Mouse (Mus musculus) layer of hippocampus, adult 9-11 months (tissue): ENCODE data around the gene Olfr1191-ps1.
"Not testable (repeated sequence)": the region's sequence is repeated elsewhere in the genome, so short reads cannot be mapped to it uniquely, and the experiment has no call there.

ENCODE experiments used
- DNase-seq: peaks from one replicate; pipeline ENCODE4 v3.0.0; 2022

Gene Olfr1191-ps1

DNA sequence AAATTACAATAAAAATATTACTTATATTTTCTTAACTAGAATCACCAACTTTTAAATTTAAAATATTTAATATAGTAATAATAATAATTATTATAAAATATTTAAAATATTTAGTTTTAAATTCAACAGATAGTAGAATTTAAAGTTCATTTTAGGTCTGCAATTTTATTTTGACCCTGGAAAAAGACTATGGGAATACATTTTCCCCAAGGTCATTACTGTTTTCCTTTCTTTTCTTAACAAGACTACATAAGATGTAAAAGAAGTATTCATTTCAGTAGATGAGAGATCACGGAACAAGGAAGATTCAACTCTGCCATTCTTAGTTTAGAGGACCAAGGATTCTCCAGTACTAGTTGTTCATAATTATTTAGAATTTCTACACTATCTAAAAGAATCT is at the start of gene Olfr1191-ps1:
TSS of gene Olfr1191-ps1 (plus strand) at position 301 of the 400 bp plus-strand sequence.
- not testable (repeated sequence) for DNase-seq

GRCm38 (mm10) chr2:88648209-88648608 is 7.9 kb downstream of the Olfr1191-ps1 start, which contains the start of gene Olfr1192-ps1:
Gene Olfr1192-ps1 (plus strand): TSS chr2:88648509.
- no peak for DNase-seq

DNA sequence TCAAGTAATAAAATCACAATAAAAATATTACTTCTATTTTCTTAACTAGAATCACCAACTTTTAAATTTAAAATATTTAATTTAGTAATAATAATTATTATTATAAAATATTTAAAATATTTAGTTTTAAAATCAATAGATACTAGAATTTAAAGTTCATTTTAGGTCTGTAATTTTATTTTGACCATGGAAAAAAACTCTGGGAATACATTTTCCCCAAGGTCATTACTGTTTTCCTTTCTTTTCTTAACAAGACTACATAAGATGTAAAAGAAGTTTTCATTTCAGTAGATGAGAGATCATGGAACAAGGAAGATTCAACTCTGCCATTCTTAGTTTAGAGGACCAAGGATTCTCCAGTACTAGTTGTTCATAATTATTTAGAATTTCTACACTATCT is 35.0 kb downstream of the Olfr1191-ps1 start, which contains the start of gene Olfr1193:
TSS of gene Olfr1193 (plus strand) at position 301 of the 400 bp plus-strand sequence.
- not testable (repeated sequence) for DNase-seq

- DNase-seq = no peak
These were observed 48.7 kb downstream of the Olfr1191-ps1 start, which contains the start of gene Olfr1195 for GRCm38 (mm10) chr2:88689087-88689486. Gene Olfr1195 (minus strand): TSS chr2:88689187.
